Mouse (Mus musculus) CH12.LX (cell line): Measurements from ENCODE around the gene Map3k7. TPM values are rescaled to one million over a fixed set of nuclear protein-coding genes. Genes with fewer than 3 reads are reported as not detected.
A peak's percentile ranks its signal among the peaks of the same experiment; 100 is the strongest.

ENCODE experiments used
- DNase-seq: peaks from one replicate; pipeline ENCODE4 v3.0.0-alpha.2; 2013; ENCODE audit errors: extremely low read depth
- H3K27ac ChIP-seq: 2 replicates; pipeline ENCODE4 v1.5.1; 2012; ENCODE audit warnings: low read depth, mild to moderate bottlenecking, control low read depth, moderate library complexity; ENCODE audit not compliant: insufficient read depth
- H3K27me3 ChIP-seq: replicated peaks from 2 replicates; pipeline ENCODE3; 2012; ENCODE audit warnings: inconsistent platforms
- H3K36me3 ChIP-seq, 2 experiments: replicated peaks in 1 of 2; 2 replicates each; pipeline versions ENCODE3 to v1.6.1; 2012; ENCODE audit warnings: inconsistent platforms in 1 of 2, low read length in 1 of 2, mild to moderate bottlenecking in 1 of 2, mixed read lengths in 1 of 2, moderate library complexity in 1 of 2; ENCODE audit not compliant: control insufficient read depth in 1 of 2, insufficient read depth in 1 of 2
- H3K4me1 ChIP-seq, 2 experiments: 2 replicates each; pipeline ENCODE4 v1.6.1; 2012; ENCODE audit warnings: inconsistent platforms in 1 of 2, moderate library complexity in 1 of 2; ENCODE audit not compliant: insufficient read depth in 2 of 2, control insufficient read depth in 1 of 2
- H3K4me2 ChIP-seq: 2 replicates; pipeline ENCODE4 v1.6.1; 2012; ENCODE audit warnings: low read depth, mild to moderate bottlenecking, control low read depth; ENCODE audit not compliant: poor library complexity, insufficient read depth, severe bottlenecking
- H3K4me3 ChIP-seq, 3 experiments: fragments of 150-350 bp in 1 of 3; sonication (generic) in 1 of 3; replicated peaks in 1 of 3; 2 replicates each; pipeline versions ENCODE3 to v1.5.1; 2011 to 2012; ENCODE audit warnings: low read depth in 2 of 3, low read length in 2 of 3, mild to moderate bottlenecking in 2 of 3, moderate library complexity in 2 of 3, control low read depth in 1 of 3, improper control_type of control experiment in 1 of 3, inconsistent platforms in 1 of 3, mixed read lengths in 1 of 3; ENCODE audit not compliant: poor library complexity in 1 of 3
- H3K79me2 ChIP-seq: replicated peaks from 2 replicates; pipeline ENCODE4 v1.6.1; 2012; ENCODE audit warnings: mild to moderate bottlenecking, moderate library complexity; ENCODE audit not compliant: control insufficient read depth, poor library complexity, insufficient read depth, severe bottlenecking; ENCODE audit errors: extremely low read depth
- H3K9ac ChIP-seq: 2 replicates; pipeline ENCODE4 v1.6.1; 2012; ENCODE audit warnings: low read depth, mild to moderate bottlenecking, control low read depth, moderate library complexity; ENCODE audit not compliant: insufficient read depth
- H3K9me3 ChIP-seq: replicated peaks from 2 replicates; pipeline ENCODE3; 2012; ENCODE audit warnings: low read length, inconsistent platforms, mixed read lengths
- CTCF ChIP-seq, 2 experiments: IDR thresholded peaks in 1 of 2; conservative IDR thresholded peaks in 1 of 2; 2 replicates each; pipeline ENCODE4 v1.5.1; 2011 to 2012; ENCODE audit warnings: low read depth in 2 of 2, low read length in 2 of 2, improper control_type of control experiment in 1 of 2, inconsistent platforms in 1 of 2, mild to moderate bottlenecking in 1 of 2, moderate library complexity in 1 of 2
- E2F4 ChIP-seq: IDR thresholded peaks from 2 replicates; pipeline ENCODE4 v1.6.1; 2011; ENCODE audit warnings: low read depth, low read length, improper control_type of control experiment; ENCODE audit not compliant: insufficient replicate concordance
- ELF1 ChIP-seq: IDR thresholded peaks from 2 replicates; pipeline ENCODE4 v1.6.1; 2014; ENCODE audit warnings: low read depth, mild to moderate bottlenecking, inconsistent platforms, low read length, improper control_type of control experiment
- EP300 ChIP-seq: IDR thresholded peaks from 2 replicates; pipeline ENCODE4 v1.6.1; 2011; ENCODE audit warnings: low read length, improper control_type of control experiment
- ETS1 ChIP-seq: conservative IDR thresholded peaks from 2 replicates; pipeline ENCODE4 v1.6.1; 2012; ENCODE audit warnings: low read depth, mild to moderate bottlenecking, inconsistent platforms, low read length, improper control_type of control experiment, moderate library complexity
- IRF4 ChIP-seq: IDR thresholded peaks from 2 replicates; pipeline ENCODE4 v1.6.1; 2014; ENCODE audit warnings: low read depth, mild to moderate bottlenecking, inconsistent platforms, low read length, improper control_type of control experiment
- JUN ChIP-seq: IDR thresholded peaks from 2 replicates; pipeline ENCODE4 v1.6.1; 2011; ENCODE audit warnings: low read depth, mild to moderate bottlenecking, low read length, improper control_type of control experiment, moderate library complexity; ENCODE audit not compliant: insufficient read depth
- MAFK ChIP-seq: IDR thresholded peaks from 2 replicates; pipeline ENCODE4 v1.6.1; 2011; ENCODE audit warnings: low read length, improper control_type of control experiment; ENCODE audit not compliant: insufficient replicate concordance
- MYC ChIP-seq: IDR thresholded peaks from 2 replicates; pipeline ENCODE4 v1.6.1; 2011; ENCODE audit warnings: low read depth, mild to moderate bottlenecking, improper control_type of control experiment, low read length
- NELFE ChIP-seq: IDR thresholded peaks from 2 replicates; pipeline ENCODE4 v1.6.1; 2011; ENCODE audit warnings: low read depth, low read length, improper control_type of control experiment
- NRF1 ChIP-seq: IDR thresholded peaks from 2 replicates; pipeline ENCODE4 v1.6.1; 2014; ENCODE audit warnings: low read depth, mild to moderate bottlenecking, inconsistent platforms, low read length, improper control_type of control experiment, moderate library complexity
- RCOR1 ChIP-seq: conservative IDR thresholded peaks from 2 replicates; pipeline ENCODE4 v1.6.1; 2012; ENCODE audit warnings: low read depth, mild to moderate bottlenecking, inconsistent platforms, low read length, improper control_type of control experiment
- SIN3A ChIP-seq: IDR thresholded peaks from 2 replicates; pipeline ENCODE4 v1.6.1; 2012; ENCODE audit warnings: low read length, improper control_type of control experiment, inconsistent platforms
- TCF12 ChIP-seq: IDR thresholded peaks from 2 replicates; pipeline ENCODE4 v1.6.1; 2014; ENCODE audit warnings: low read depth, mild to moderate bottlenecking, inconsistent platforms, low read length, improper control_type of control experiment
- dilution Hi-C: fragments of 300-500 bp; cut with MboI; formaldehyde crosslinking; loops from 2 replicates; pipeline ENCODE4 v1.14.3; 2020; ENCODE audit warnings: low sequenced_read_pairs; ENCODE audit not compliant: extremely low pct_unique_long_range_greater_than_20kb, extremely low pct_ligation_motif_present
- in situ Hi-C: fragments of 300-500 bp; cut with MboI; formaldehyde crosslinking; loops from 3 replicates; pipeline ENCODE4 v1.14.3; 2019; ENCODE audit warnings: low sequenced_read_pairs, low pct_ligation_motif_present, low pct_unique_long_range_greater_than_20kb, mixed read lengths
- polyA plus RNA-seq: library from polyadenylated mRNA; unstranded; fragments of >175 nt; gene quantifications from 2 replicates; pipeline ENCODE4 v1.2.1, GENCODE M21; 2012; ENCODE audit warnings: low read depth; ENCODE audit not compliant: insufficient read length
- total RNA-seq, 2 experiments: library from RNA; depleted of rRNA; stranded (reverse); fragments of 300-350 nt in 1 of 2; fragments of >200 nt in 1 of 2; gene quantifications; 2 replicates each; pipeline ENCODE4 v1.2.3; 2012 to 2014

Gene Map3k7
- total and polyA plus RNA-seq, 3 experiments, result 41.7 to 63.7 (median 43.9) TPM

DNA sequence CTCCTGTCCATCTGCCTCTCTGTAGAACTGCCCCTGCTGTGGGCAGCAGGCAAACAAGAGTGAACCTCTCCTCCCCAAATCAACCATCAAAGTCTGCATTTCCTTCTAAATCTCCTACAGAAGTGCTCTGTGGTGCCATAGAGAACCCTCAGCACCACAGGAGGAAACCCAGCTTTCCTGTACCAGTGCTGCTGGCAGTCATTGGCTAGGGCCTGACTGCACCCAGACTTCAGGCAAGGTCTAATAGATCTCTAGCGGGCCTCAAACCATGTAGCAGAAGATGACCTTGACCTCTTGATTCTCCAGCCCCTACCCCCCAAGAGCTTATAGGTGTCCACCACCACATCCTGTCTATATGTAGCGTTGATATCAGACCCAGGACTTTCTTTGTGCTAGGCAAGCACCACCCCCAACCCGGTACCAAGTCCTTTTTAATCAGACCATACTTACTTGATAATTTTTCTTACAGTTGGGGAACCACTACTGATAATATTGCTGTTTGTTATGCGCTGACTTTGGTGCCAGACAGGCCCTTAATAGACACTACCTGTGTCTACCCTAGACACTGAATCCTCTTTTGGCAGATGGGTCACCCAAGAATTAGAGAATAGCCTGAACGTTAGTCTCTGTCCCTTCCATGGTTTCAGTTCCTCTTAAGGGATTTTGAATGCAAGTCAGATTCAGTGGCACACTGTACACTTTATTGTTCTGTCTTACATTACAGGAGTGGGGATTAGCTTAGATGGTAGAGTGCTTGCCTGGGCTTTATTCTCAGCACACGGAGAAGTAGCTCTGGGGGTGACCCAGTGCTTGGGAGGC, 41.1 kb downstream of the Map3k7 start:
- H3K79me2 ChIP-seq, result no peaks in the 10 kb centered on the region
- H3K36me3 ChIP-seq, result peaks cover 26 to 62% of the 10 kb centered on the region in 2 experiments
- in situ Hi-C loops, result no loop called here
- H3K27me3 ChIP-seq, result no peaks in the 10 kb centered on the region
- peak; percentile 45 for DNase-seq
- H3K27ac ChIP-seq, result no peak overlapping the region
- TF ChIP-seq EP300 (peak; percentile 75), TCF12 (no peak), IRF4 (peak; percentile 80)
- TF ChIP-seq, all 38 proteins: peak for 2
- no peak overlapping the region for H3K4me3 ChIP-seq
- H3K4me1 ChIP-seq, result peaks cover 8 to 47% of the 10 kb centered on the region in 2 experiments; a peak in 3 of 4 replicates
- dilution Hi-C loops, result no loop called here
- 0 out of 2 replicates have a peak overlapping the region, but pooled peaks have one; percentile 1 for H3K4me2 ChIP-seq
- no peaks in the 10 kb centered on the region for H3K9me3 ChIP-seq
- H3K9ac ChIP-seq, result no peak overlapping the region

DNA sequence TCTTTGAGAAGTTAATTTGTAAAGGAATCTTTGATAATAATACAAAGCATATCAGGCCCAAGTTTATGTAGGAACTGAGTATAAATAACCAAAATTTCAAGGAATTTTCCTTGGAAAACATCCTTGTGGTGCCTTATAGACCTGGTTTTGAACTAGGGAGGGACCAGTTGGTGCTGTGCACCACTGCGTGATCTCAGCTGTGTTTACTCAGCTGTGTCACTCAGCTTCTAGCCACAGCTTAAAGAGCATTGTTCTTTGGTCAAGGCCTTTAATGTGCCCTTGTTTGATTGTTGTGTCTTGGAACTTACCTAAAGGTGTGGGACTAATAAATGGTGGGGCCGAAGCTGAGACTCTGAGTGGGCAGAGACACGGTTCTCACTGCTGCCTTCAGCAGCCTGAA, 43.3 kb downstream of the Map3k7 start:
- Histone ChIP-seq H3K27me3 (no peaks in the 10 kb centered on the region), H3K4me2 (no peak overlapping the region), H3K4me1 (peaks cover 14 to 66% of the 10 kb centered on the region in 2 experiments; a peak in 3 of 4 replicates), H3K27ac (no peak overlapping the region), H3K9ac (no peak overlapping the region), H3K36me3 (peaks cover 27 to 59% of the 10 kb centered on the region in 2 experiments), H3K79me2 (no peaks in the 10 kb centered on the region), H3K4me3 (no peak overlapping the region), H3K9me3 (no peaks in the 10 kb centered on the region)
- TF ChIP-seq SIN3A (no peak), E2F4 (no peak), MYC (no peak), ETS1 (no peak), NRF1 (no peak), MAFK (no peak), TCF12 (no peak)
- DNase-seq, result no peak
- in situ Hi-C loops (no loop called here), dilution Hi-C loops (no loop called here)

DNA sequence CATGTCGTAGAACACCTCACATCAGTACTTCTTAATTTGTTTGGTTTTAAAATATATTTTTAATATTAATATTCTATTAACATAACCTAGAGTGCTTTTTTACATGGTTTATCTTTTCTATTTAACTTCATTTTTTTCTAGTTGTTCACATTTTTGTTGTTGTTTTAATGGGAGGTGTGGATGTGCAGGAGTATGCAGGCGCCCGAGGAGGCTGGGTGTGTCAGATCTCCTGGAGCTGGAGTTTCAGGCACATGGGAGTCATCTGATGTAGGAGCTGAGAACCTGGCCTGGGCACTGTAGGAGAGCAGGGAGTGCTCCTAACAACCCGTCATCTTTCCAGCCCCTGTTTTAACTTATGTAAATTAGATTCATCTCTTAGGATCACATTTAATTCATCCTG, 44.2 kb downstream of the Map3k7 start:
- H3K4me3 ChIP-seq, result no peak overlapping the region
- no peak for TF ChIP-seq NELFE
- TF ChIP-seq CTCF (conservative IDR thresholded peaks at IDR 0.05 in 1 of 2, IDR thresholded peaks at IDR 0.05 in 1 of 2; ENCODE audit: low read depth in 2 of 2, low read length in 2 of 2), result no peak
- no peak for TF ChIP-seq JUN
- no peak for TF ChIP-seq NRF1
- TF ChIP-seq RCOR1, result no peak
- no peak for TF ChIP-seq ELF1
- TF ChIP-seq IRF4, result no peak
- peaks cover 29 to 65% of the 10 kb centered on the region in 2 experiments for H3K36me3 ChIP-seq
- no peak overlapping the region for H3K4me2 ChIP-seq
- H3K27ac ChIP-seq, result no peak overlapping the region
- no peak overlapping the region for H3K9ac ChIP-seq
- in situ Hi-C loops, result no loop called here
- no peaks in the 10 kb centered on the region for H3K9me3 ChIP-seq
- H3K4me1 ChIP-seq, result peaks cover 14 to 66% of the 10 kb centered on the region in 2 experiments; a peak in 3 of 4 replicates
- H3K79me2 ChIP-seq, result no peaks in the 10 kb centered on the region
- no peaks in the 10 kb centered on the region for H3K27me3 ChIP-seq
- DNase-seq, result no peak
- dilution Hi-C loops, result no loop called here
